Mouse (Mus musculus) limb, embryonic 12.5 days (tissue): Measurements from ENCODE around the gene Cobl. TPM values are rescaled to one million over a fixed set of nuclear protein-coding genes. Genes with fewer than 3 reads are reported as not detected.

Source experiments
- ATAC-seq: fragments of 200-750 bp; cut with Nextera tagmentation; 2 replicates; pipeline ENCODE4 v1.8.0; 2017; ENCODE audit warnings: low read depth, moderate TSS enrichment; ENCODE audit not compliant: insufficient number of reproducible peaks, insufficient read depth, low FRiP score, low TSS enrichment
- H3K27ac ChIP-seq: fragments of 300-500 bp; sonication (generic); 2 replicates; pipeline ENCODE4 v1.5.1; 2016; ENCODE audit warnings: mild to moderate bottlenecking, moderate library complexity
- H3K27me3 ChIP-seq: fragments of 300-500 bp; sonication (generic); 2 replicates; pipeline ENCODE4 v1.6.1; 2016; ENCODE audit warnings: mild to moderate bottlenecking, moderate library complexity
- H3K36me3 ChIP-seq: fragments of 300-500 bp; sonication (generic); 2 replicates; pipeline ENCODE4 v1.6.1; 2016; ENCODE audit warnings: mild to moderate bottlenecking, moderate library complexity
- H3K4me1 ChIP-seq: fragments of 300-500 bp; sonication (generic); replicated peaks from 2 replicates; pipeline ENCODE4 v1.6.1; 2016
- H3K4me2 ChIP-seq: fragments of 300-500 bp; sonication (generic); 2 replicates; pipeline ENCODE4 v1.6.1; 2016; ENCODE audit warnings: mild to moderate bottlenecking, moderate library complexity
- H3K4me3 ChIP-seq: fragments of 300-500 bp; sonication (generic); replicated peaks from 2 replicates; pipeline ENCODE4 v1.5.1; 2016; ENCODE audit warnings: mild to moderate bottlenecking
- H3K9ac ChIP-seq: fragments of 300-500 bp; sonication (generic); replicated peaks from 2 replicates; pipeline ENCODE4 v1.6.1; 2016; ENCODE audit warnings: mild to moderate bottlenecking, moderate library complexity
- H3K9me3 ChIP-seq: fragments of 300-500 bp; sonication (generic); 2 replicates; pipeline ENCODE4 v1.6.1; 2016; ENCODE audit warnings: mild to moderate bottlenecking, moderate library complexity
- WGBS: fragments of 180-500 bp; shearing (Covaris S2); methylation state at CpG from one replicate; pipeline ENCODE4 v1.1.7; 2016; 5-methylcytosine and 5-hydroxymethylcytosine counted together
- polyA plus RNA-seq: library from polyadenylated mRNA; unstranded; fragments of >200 nt; fragmentation: Nextera tagmentation; extraction: Ambion mirVana; gene quantifications from 2 replicates; pipeline ENCODE4 v1.2.1, GENCODE M21; 2016

Cobl gene
- polyA plus RNA-seq, 1 experiment from 2014 or later: 3.1 TPM

DNA sequence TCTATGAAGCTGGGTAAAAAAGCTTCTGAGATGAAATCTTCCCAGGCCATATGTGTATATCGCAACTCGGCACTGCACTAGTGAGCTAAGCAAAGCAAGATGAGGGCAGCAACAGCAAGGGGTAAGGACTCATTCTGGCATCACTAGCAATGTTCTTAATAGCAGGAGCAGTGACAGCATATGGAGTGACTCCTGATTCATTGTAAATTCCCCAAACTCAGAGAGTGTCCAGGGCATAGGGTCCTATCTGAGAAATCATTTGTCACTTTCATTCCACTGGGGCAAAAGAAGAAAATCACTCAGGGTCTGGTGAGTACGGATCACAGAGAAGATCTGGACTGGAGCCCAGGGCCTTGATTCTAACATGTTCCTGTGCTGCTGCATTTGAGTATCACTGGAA lies 44.6 kb downstream of the Cobl start:
- Histone ChIP-seq H3K4me2 (no peak overlapping the region), H3K9me3 (no peaks in the 10 kb centered on the region), H3K27ac (no peak overlapping the region), H3K9ac (no peak overlapping the region), H3K36me3 (no peaks in the 10 kb centered on the region), H3K4me1 (no peaks in the 10 kb centered on the region), H3K4me3 (no peak overlapping the region), H3K27me3 (no peaks in the 10 kb centered on the region)
- 82% methylated on average over 3 of the region's 3 CpGs for WGBS
- ATAC-seq: no peak

DNA sequence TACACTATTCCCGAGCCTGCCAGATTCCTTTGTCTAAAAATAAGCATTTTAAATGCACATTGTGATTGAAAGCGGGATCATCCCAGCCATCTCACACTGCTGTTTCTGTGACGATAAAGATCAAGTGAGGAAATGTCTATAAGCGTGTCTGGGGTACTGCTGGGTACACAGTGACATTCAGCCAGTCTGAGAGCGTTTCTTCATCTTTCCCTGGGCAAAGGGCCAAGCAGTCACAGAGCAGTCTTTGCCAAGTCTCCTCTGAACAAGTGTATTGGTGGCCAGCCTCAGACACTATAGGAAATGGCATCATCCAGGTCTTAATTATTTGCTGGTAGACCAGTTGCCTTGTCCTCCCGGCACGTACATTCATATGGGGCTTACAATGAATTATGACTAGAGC lies 47.9 kb downstream of the Cobl start:
- H3K4me2 ChIP-seq: no peak overlapping the region
- no peak overlapping the region for H3K27ac ChIP-seq
- H3K27me3 ChIP-seq: no peaks in the 10 kb centered on the region
- 92% methylated on average over 7 of the region's 7 CpGs for WGBS
- no peaks in the 10 kb centered on the region for H3K4me1 ChIP-seq
- no peak overlapping the region for H3K9ac ChIP-seq
- ATAC-seq: no peak
- H3K4me3 ChIP-seq: no peak overlapping the region
- H3K9me3 ChIP-seq: no peaks in the 10 kb centered on the region
- H3K36me3 ChIP-seq: no peaks in the 10 kb centered on the region

DNA sequence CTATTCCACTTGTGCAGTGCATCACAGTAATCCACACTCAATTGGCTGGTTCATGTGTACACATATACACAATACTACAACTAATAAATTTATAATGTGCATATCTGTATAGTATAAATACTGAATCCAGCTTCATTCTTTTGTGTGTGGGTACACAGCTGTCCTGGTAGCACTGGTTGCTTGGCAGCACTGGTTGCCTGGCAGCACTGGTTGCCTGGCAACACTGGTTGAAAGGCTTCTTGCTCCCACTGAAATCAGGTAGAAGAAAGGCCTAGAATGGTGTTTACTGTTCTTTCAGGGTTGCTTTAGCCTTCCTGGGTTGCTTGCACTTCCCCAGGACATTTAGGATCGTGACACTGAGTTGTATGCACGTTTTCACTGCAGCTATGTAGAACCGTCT lies 49.4 kb downstream of the Cobl start:
- Histone ChIP-seq H3K4me1 (no peaks in the 10 kb centered on the region), H3K9ac (no peak overlapping the region), H3K27ac (no peak overlapping the region), H3K9me3 (no peaks in the 10 kb centered on the region), H3K27me3 (no peaks in the 10 kb centered on the region), H3K36me3 (no peaks in the 10 kb centered on the region), H3K4me3 (no peak overlapping the region), H3K4me2 (no peak overlapping the region)
- ATAC-seq: no peak
- 85% methylated on average over 3 of the region's 3 CpGs for WGBS

DNA sequence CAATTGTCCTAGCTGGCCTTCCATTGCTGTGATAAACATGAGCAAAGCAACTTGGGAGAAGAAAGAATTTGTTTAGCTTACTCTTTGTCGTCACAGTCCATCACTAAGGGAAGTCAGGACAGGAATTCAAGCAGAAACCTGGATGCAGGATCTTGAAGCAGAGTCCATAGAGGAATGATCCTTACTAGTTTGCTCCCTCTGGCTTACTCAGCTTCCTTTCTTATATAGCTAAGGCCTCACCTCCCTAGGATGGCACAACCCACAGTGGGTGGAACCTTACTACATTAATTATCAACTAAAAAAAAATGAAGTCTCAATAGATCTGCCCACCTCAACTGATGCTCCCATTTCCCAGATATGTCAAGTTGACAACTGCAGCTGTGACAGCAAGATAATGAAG lies 52.8 kb downstream of the Cobl start:
- 73% methylated on average over 1 of the region's 1 CpGs for WGBS
- no peaks in the 10 kb centered on the region for H3K4me1 ChIP-seq

DNA sequence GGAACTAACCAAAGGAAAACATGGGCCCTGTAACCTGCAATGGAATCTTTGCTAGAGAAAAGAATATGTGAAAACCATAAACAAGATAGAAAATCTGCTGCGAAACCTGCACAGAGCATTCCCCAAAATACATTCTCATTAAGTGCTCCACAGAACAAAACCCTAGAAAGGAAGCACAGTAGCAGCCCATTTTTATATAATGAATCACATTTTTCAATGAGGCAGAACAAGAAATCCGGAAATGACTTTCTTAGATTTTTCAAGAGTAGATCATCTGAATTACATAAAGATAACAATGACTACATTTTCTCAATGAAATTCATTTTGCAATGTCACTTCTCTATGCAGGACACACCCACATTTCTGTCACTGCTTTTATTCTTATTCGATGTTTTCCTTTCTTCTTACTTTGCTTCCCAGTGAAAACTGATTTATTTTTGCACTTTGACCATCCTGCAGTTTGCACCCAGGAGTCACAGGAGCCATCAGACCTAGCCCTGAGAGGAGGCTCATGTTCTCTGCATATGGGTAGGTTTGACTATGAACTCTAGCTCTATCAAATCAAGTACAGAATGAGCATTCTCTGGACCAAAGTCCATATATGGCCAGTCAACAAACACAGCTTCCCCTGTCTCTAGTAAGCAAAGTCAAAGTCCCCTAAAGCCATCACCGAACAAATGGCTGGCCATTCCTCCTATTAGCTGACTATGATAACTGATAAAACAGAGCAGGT lies 53.5 kb downstream of the Cobl start:
- Histone ChIP-seq H3K9me3 (no peaks in the 10 kb centered on the region), H3K4me2 (no peak overlapping the region), H3K27ac (no peak overlapping the region), H3K9ac (no peak overlapping the region), H3K36me3 (no peaks in the 10 kb centered on the region), H3K27me3 (no peaks in the 10 kb centered on the region), H3K4me3 (no peak overlapping the region), H3K4me1 (no peaks in the 10 kb centered on the region)
- WGBS: 91% methylated on average over 4 of the region's 4 CpGs
- no peak for ATAC-seq

More for the DNA sequence above, 52.8 kb downstream of the Cobl start:
- Histone ChIP-seq H3K27ac (no peak overlapping the region), H3K4me3 (no peak overlapping the region), H3K4me2 (no peak overlapping the region), H3K27me3 (no peaks in the 10 kb centered on the region), H3K9ac (no peak overlapping the region), H3K9me3 (no peaks in the 10 kb centered on the region), H3K36me3 (no peaks in the 10 kb centered on the region)
- ATAC-seq: no peak

DNA sequence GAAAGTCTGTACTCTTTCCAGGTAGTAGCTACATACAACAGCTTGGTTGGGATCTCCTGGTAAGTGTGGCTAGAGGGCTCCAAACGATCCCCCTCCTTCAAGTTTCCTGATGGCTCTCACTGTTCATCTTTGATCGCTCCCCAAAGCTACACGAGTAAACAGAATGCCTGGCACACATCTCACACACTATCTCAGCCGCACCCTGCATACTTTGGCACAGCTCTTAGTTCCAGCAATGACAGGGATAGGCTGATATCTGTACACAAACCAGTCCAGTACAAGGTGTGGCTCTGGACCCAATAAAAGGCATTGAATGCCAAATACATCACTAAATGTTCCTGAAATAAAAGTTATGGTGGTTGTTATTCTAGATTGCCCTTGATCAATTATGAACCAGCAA lies 55.3 kb downstream of the Cobl start:
- Histone ChIP-seq H3K27me3 (no peaks in the 10 kb centered on the region), H3K4me1 (no peaks in the 10 kb centered on the region), H3K4me2 (no peak overlapping the region), H3K4me3 (no peak overlapping the region), H3K9ac (no peak overlapping the region), H3K36me3 (no peaks in the 10 kb centered on the region), H3K9me3 (no peaks in the 10 kb centered on the region), H3K27ac (no peak overlapping the region)
- ATAC-seq: no peak
- 76% methylated on average over 4 of the region's 4 CpGs for WGBS

DNA sequence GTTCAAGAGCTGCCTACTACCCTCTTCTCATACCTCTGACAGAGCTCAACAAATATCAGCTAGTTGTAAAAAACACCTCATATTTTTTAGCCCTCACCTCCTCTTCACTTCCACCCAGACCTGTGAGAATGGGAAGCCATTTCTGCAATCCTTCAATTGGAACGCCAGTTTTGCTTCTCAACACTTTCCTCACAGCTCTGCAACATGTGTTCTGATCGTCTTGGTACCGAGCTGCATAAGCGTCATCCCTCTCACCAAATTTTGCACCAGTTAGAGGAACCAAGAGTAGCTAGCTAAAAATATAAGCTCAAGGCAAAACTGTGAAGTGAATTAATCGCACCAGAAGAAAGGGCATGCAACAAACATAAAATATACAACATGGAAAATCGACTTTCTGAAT lies 56.9 kb downstream of the Cobl start:
- Histone ChIP-seq H3K9me3 (no peaks in the 10 kb centered on the region), H3K9ac (no peak overlapping the region), H3K27me3 (no peaks in the 10 kb centered on the region), H3K27ac (no peak overlapping the region), H3K36me3 (no peaks in the 10 kb centered on the region), H3K4me1 (no peaks in the 10 kb centered on the region), H3K4me3 (no peak overlapping the region), H3K4me2 (no peak overlapping the region)
- ATAC-seq: no peak
- whole genome bisulfite sequencing: 85% methylated on average over 6 of the region's 6 CpGs

DNA sequence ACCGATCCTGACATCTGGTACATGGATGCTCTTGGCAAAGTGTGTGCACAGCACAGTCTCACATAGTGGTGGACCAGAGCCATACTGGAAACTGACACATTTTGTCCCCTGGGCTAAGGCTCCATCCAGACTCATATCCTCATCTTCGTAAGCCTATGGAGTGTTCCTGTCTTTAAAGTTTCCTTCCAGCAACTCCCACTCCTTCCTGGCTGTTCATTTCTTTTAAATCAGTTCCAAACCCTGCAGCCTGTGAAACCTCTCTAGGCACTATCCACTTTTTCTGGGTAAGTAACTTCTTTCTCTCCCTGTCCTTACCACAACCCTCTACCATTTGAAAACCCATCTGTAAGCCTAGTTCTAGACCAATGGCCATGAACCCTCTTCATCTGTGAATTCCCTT lies 64.9 kb downstream of the Cobl start:
- no peak overlapping the region for H3K9ac ChIP-seq
- H3K9me3 ChIP-seq: no peaks in the 10 kb centered on the region
- WGBS: 91% methylated on average over 2 of the region's 2 CpGs
- H3K27ac ChIP-seq: no peak overlapping the region
- H3K36me3 ChIP-seq: no peaks in the 10 kb centered on the region
- H3K4me1 ChIP-seq: no peaks in the 10 kb centered on the region
- H3K4me3 ChIP-seq: no peak overlapping the region
- H3K4me2 ChIP-seq: no peak overlapping the region
- ATAC-seq: no peak
- H3K27me3 ChIP-seq: no peaks in the 10 kb centered on the region

DNA sequence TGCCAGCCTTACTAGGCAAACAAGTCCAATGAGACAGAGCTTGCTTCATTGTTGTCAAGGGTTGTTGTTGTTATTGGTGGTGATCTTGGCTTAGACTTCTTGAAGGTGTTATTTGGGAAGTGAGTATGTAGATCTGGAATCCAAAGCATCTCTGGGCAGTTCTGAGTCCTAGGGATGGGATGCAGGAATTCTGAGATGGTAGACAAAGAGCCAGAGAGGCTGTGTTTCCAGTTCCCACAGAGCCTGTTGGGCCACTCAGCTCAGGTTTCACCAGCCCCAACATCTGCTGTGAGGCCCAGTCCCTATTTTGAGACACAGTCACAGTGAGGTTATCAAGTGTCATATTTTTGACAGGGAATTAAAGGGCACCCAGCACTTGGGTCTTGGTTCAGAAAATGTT lies 68.6 kb downstream of the Cobl start:
- no peak overlapping the region for H3K9ac ChIP-seq
- no peaks in the 10 kb centered on the region for H3K9me3 ChIP-seq
- no peak overlapping the region for H3K4me2 ChIP-seq
- H3K27me3 ChIP-seq: no peaks in the 10 kb centered on the region
- no peak for ATAC-seq
- H3K36me3 ChIP-seq: no peaks in the 10 kb centered on the region
- H3K4me1 ChIP-seq: no peaks in the 10 kb centered on the region
- H3K27ac ChIP-seq: no peak overlapping the region
- no peak overlapping the region for H3K4me3 ChIP-seq

DNA sequence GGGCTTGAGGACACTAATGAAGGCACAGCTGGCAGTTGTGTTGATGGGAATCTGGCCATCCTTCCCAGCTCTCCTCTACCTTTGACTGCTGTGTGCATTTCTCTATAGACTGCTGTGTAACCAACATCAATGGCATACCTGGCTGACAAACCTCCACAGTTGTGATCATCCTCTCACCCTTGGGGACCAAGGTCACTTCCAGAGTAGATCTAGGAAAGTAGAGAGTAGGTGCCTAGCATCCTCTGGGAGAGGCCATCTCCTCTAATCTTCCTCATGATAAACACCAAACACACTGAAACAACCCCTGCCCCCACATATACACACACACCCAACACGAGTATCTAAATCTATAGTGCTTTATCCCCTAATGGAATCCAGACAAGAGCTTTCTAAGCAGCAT lies 70.1 kb downstream of the Cobl start:
- WGBS: 60% methylated on average over 1 of the region's 1 CpGs
- Histone ChIP-seq H3K9ac (no peak overlapping the region), H3K4me1 (no peaks in the 10 kb centered on the region), H3K9me3 (no peaks in the 10 kb centered on the region), H3K27ac (no peak overlapping the region), H3K36me3 (no peaks in the 10 kb centered on the region), H3K27me3 (no peaks in the 10 kb centered on the region), H3K4me3 (no peak overlapping the region), H3K4me2 (no peak overlapping the region)
- no peak for ATAC-seq

DNA sequence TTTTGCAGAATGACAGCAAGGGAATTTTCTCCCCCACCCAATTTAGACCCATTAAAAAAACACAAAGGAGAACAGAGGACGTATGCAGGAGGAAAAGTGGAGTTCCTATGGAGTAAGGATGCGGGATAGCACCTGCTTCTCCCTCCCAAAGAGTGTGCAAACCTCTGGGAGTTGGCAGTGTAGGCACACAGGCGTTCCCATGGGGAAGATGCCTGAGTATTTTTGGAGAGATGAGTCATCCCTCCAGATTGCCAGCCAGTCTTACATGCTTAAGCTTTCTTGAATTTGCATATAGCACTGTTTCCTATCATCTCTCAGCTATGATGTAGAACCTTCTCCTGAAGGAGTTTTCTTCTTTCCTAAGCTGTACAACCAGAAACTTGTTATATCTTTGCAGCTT lies 70.6 kb downstream of the Cobl start:
- ATAC-seq: no peak
- H3K27me3 ChIP-seq: no peaks in the 10 kb centered on the region
- H3K4me2 ChIP-seq: no peak overlapping the region
- H3K9me3 ChIP-seq: no peaks in the 10 kb centered on the region
- no peak overlapping the region for H3K27ac ChIP-seq
- 71% methylated on average over 3 of the region's 3 CpGs for WGBS
- H3K4me1 ChIP-seq: no peaks in the 10 kb centered on the region
- H3K4me3 ChIP-seq: no peak overlapping the region
- no peak overlapping the region for H3K9ac ChIP-seq
- no peaks in the 10 kb centered on the region for H3K36me3 ChIP-seq

DNA sequence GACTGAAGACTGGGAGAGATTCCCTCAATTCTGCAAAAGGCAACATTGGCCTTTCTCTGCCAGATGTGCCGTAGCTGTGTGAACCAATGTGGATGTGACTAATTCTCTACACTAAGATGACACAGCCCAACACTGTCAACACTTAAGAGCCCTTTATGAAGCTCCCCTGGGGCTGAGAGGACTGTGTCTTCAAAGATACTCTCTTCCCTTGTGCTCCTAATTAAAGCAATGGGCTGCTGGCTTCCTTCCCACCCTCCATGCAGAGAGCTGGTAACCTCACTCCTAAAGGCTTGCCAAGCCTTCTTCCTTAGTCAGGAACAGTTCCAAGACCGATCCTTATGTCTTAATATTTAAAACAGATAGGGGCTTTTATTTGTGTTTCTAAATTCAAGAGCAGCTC lies 79.9 kb downstream of the Cobl start:
- WGBS: 72% methylated on average over 2 of the region's 2 CpGs
- no peaks in the 10 kb centered on the region for H3K36me3 ChIP-seq
- H3K4me2 ChIP-seq: no peak overlapping the region
- H3K9me3 ChIP-seq: no peaks in the 10 kb centered on the region
- no peak overlapping the region for H3K9ac ChIP-seq
- ATAC-seq: no peak
- no peak overlapping the region for H3K4me3 ChIP-seq
- no peak overlapping the region for H3K27ac ChIP-seq
- no peaks in the 10 kb centered on the region for H3K27me3 ChIP-seq
- H3K4me1 ChIP-seq: no peaks in the 10 kb centered on the region
